In the genomic region with DNA sequence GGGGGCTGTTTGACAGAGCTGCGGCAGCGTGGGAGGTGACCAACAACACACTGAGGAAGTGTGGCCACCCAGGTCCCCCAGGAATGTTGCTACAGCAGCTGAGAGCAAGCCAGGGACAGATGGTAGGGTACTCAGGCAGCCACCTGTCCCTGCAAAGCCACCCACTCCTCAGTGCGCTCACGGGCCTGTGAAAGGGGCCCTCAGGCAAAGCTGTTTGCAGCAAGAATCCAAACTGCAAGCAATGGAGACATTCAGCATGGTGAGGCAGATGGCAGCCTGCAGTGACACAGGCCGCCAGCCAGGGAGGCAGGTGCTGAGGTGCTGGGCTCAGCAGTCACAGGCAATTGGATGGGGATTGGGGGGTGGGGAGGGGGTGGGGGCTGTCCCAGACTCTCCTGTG, we compare ENCODE assay signal across 10 mouse cellular contexts.
DNase-seq lines count a peak whose midpoint lies in the region; ATAC-seq and TF ChIP-seq lines count a peak whose summit lies in the region.
"Had no signal": no experiment of that assay in that cellular context is flagged by ENCODE, and none has a peak within 500 bp of the region (broad histone marks: within the 10 kb centered on the region; RNA-seq: fewer than 3 reads in every experiment).

No protein-coding gene starts in this region.

- no peak overlapping the region for H3K9ac ChIP-seq in forebrain, embryonic 12.5 days
- H3K9ac ChIP-seq in midbrain, embryonic 13.5 days (replicated peaks) = no peak overlapping the region

- peaks cover 32% of the 10 kb centered on the region for H3K4me1 ChIP-seq in forebrain, embryonic 12.5 days
- H3K4me1 ChIP-seq in midbrain, embryonic 13.5 days (replicated peaks) = peaks cover 39% of the 10 kb centered on the region

- DNase-seq in brain, embryonic 14.5 days (ENCODE audit: low read depth) = peak; percentile 91
- peak; percentile 89 for DNase-seq in layer of hippocampus, adult 8-10 months (ENCODE audit: low spot score in 2 of 2)
- DNase-seq in urinary bladder, adult 18-20 months (ENCODE audit: low spot score in 2 of 2) = no peak
- DNase-seq in heart, postnatal 4 days = no peak
- no peak for DNase-seq in thymus, postnatal 36 days
- DNase-seq: kidney, adult 8-10 months had no signal

- H3K4me2 ChIP-seq in forebrain, embryonic 12.5 days = no peak overlapping the region
- H3K4me2 ChIP-seq in midbrain, embryonic 13.5 days (replicated peaks) = no peak overlapping the region

- no peaks in the 10 kb centered on the region for H3K9me3 ChIP-seq in forebrain, embryonic 12.5 days
- H3K9me3 ChIP-seq in midbrain, embryonic 13.5 days = no peaks in the 10 kb centered on the region

- no peaks in the 10 kb centered on the region for H3K36me3 ChIP-seq in forebrain, embryonic 12.5 days (replicated peaks)
- H3K36me3 ChIP-seq in midbrain, embryonic 13.5 days = no peaks in the 10 kb centered on the region

- 47% methylated on average over 5 of the region's 5 CpGs for WGBS in forebrain, embryonic 12.5 days
- WGBS in midbrain, embryonic 13.5 days = 52% methylated on average over 5 of the region's 5 CpGs

- H3K27me3 ChIP-seq in forebrain, embryonic 12.5 days = no peaks in the 10 kb centered on the region
- no peaks in the 10 kb centered on the region for H3K27me3 ChIP-seq in midbrain, embryonic 13.5 days

- peak overlapping the region; percentile 60 for H3K27ac ChIP-seq in forebrain, embryonic 12.5 days
- H3K27ac ChIP-seq in midbrain, embryonic 13.5 days = 0 out of 2 replicates have a peak overlapping the region, but pooled peaks have one; percentile 40

- peak; percentile 36; the same call in 1 of the 2 replicates for ATAC-seq in forebrain, embryonic 12.5 days (ENCODE audit: low FRiP score)
- ATAC-seq in midbrain, embryonic 13.5 days = peak; percentile 37; the same call in 1 of the 2 replicates
- no peak for ATAC-seq in megakaryocyte, adult 5-6 weeks (ENCODE audit: poor library complexity, severe bottlenecking)

- TF ChIP-seq CTCF in brain, embryonic 14.5 days (IDR thresholded peaks at IDR 0.05; ENCODE audit: borderline replicate concordance, extremely low read depth, insufficient read depth, insufficient read length) = no peak

- no peak for TF ChIP-seq POLR2A in brain, embryonic 14.5 days (IDR thresholded peaks at IDR 0.05; ENCODE audit: borderline replicate concordance, extremely low read depth, insufficient read depth, insufficient read length, poor library complexity, severe bottlenecking)

- H3K4me3 ChIP-seq in forebrain, embryonic 12.5 days (replicated peaks) = no peak overlapping the region
- no peak overlapping the region for H3K4me3 ChIP-seq in midbrain, embryonic 13.5 days (replicated peaks)
- H3K4me3 ChIP-seq: erythroblast, embryonic 14.5 days had no signal

Comparison
In these comparisons a context has a peak if more than half of its experiments do, and no peak if none do; other contexts are left out.
1. DNase-seq: peak in brain, embryonic 14.5 days (single experiment) and layer of hippocampus, adult 8-10 months (2 of 2); none in urinary bladder, adult 18-20 months (0 of 2), heart, postnatal 4 days (single experiment) and thymus, postnatal 36 days (0 of 2).